Mouse (Mus musculus): ENCODE measurements around the gene Ipo13. TPM values are rescaled to one million over a fixed set of nuclear protein-coding genes. Genes with fewer than 3 reads are reported as not detected.

The Ipo13 gene
- polyA plus RNA-seq, 1 experiment from 2014 or later: 76.5 TPM

DNA sequence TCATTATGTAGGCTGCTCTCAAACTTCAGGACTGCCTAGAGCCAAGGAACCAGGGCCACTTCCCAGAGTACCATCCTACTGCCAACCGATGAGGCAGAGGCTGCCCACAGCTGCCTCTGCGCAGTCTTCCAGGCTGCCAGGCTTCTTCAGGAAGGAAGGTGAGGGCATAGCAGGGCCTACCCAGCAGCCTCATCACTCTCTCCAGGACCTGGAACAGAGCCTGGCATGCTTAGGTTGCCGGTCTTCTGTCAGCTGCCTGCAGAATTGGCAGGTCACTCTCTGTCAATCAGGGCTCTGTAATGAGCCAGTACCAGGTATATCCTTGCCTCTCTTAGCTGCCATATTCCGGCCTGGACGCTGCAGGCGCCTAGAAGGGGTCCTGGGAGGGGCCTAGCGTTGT lies 64.6 kb downstream of the Ipo13 start:
- Histone ChIP-seq H3K9ac (no peak overlapping the region), H3K4me2 (no peak overlapping the region), H3K4me1 (peaks cover 11% of the 10 kb centered on the region; the same call in 1 of the 2 replicates), H3K36me3 (replicated peaks) (no peaks in the 10 kb centered on the region), H3K27ac (no peak overlapping the region), H3K4me3 (no peak overlapping the region), H3K9me3 (no peaks in the 10 kb centered on the region), H3K27me3 (replicated peaks) (no peaks in the 10 kb centered on the region; the same call in 1 of the 2 replicates)
- 79% methylated on average over 7 of the region's 7 CpGs for WGBS
- ATAC-seq (replicated peaks): no peak

DNA sequence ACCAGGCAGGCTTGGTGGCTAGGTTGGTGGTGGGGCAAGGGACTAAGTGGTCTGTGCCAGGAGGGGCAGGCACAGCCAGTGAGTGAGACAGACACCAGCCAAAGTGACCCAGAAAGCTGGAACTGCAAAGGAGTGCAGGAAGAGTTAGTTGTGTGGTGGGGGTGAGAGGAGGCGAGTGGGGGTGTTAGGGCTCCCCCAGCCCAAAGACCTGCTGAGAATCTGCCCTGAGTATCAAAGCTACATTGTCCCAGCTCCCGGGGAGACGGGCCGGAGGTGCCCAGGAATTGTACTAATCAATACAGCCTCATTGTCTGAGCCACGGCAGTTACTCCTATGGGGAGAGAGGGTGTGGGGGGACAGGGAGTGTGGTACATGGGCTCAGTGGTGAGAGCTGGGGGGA lies 65.3 kb downstream of the Ipo13 start:
- Histone ChIP-seq H3K27ac (no peak overlapping the region), H3K36me3 (replicated peaks) (no peaks in the 10 kb centered on the region)
- peak; percentile 70 for ATAC-seq (replicated peaks)

GRCm38 (mm10) chr4:117849063-117849462 lies 65.7 kb downstream of the Ipo13 start:
- 53% methylated on average over 17 of the region's 17 CpGs for WGBS
- no peaks in the 10 kb centered on the region; the same call in 1 of the 2 replicates for H3K27me3 ChIP-seq (replicated peaks)
- no peak overlapping the region for H3K9ac ChIP-seq
- ATAC-seq (replicated peaks): peak; percentile 12; the same call in 1 of the 2 replicates
- peaks cover 11% of the 10 kb centered on the region; the same call in 1 of the 2 replicates for H3K4me1 ChIP-seq
- no peaks in the 10 kb centered on the region for H3K36me3 ChIP-seq (replicated peaks)
- H3K4me3 ChIP-seq: no peak overlapping the region
- no peak overlapping the region for H3K27ac ChIP-seq
- H3K4me2 ChIP-seq: no peak overlapping the region
- H3K9me3 ChIP-seq: no peaks in the 10 kb centered on the region

More for the DNA sequence above, 65.3 kb downstream of the Ipo13 start:
- no peak overlapping the region for H3K4me3 ChIP-seq
- H3K9ac ChIP-seq: no peak overlapping the region
- H3K4me1 ChIP-seq: peaks cover 11% of the 10 kb centered on the region; the same call in 1 of the 2 replicates
- H3K9me3 ChIP-seq: no peaks in the 10 kb centered on the region
- WGBS: 13% methylated on average over 5 of the region's 5 CpGs
- H3K4me2 ChIP-seq: no peak overlapping the region
- no peaks in the 10 kb centered on the region; the same call in 1 of the 2 replicates for H3K27me3 ChIP-seq (replicated peaks)

DNA sequence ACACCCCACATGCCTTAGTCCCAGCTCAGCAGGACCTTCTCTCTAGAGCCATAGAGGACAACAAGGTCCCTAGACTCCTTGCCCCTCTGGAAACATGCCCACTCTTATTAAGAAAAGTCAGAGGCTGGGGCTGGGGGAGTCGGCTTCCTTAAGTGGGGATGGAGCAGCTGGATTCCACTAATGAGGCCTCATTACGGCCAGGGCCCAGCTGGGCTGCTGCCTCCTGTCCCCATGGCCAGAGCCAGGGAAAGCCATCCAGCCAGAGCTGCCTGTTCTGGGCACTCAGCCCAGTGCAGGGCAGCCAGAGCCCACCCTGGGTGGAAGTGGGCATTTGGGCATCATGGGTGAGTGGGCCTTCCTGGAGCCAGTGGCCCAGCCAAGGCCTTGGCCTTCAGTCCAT lies 67.8 kb downstream of the Ipo13 start:
- Histone ChIP-seq H3K4me3 (no peak overlapping the region), H3K9ac (no peak overlapping the region), H3K27ac (no peak overlapping the region), H3K9me3 (no peaks in the 10 kb centered on the region), H3K4me2 (no peak overlapping the region), H3K36me3 (replicated peaks) (no peaks in the 10 kb centered on the region), H3K4me1 (peaks cover 11% of the 10 kb centered on the region; the same call in 1 of the 2 replicates), H3K27me3 (replicated peaks) (no peaks in the 10 kb centered on the region; the same call in 1 of the 2 replicates)
- no peak for ATAC-seq (replicated peaks)
- WGBS: 41% methylated on average over 2 of the region's 2 CpGs

GRCm38 (mm10) chr4:117846261-117846660 lies 68.5 kb downstream of the Ipo13 start:
- no peak for ATAC-seq (replicated peaks)
- Histone ChIP-seq H3K4me3 (no peak overlapping the region), H3K9ac (no peak overlapping the region), H3K4me1 (peaks cover 11% of the 10 kb centered on the region; the same call in 1 of the 2 replicates), H3K27me3 (replicated peaks) (no peaks in the 10 kb centered on the region; the same call in 1 of the 2 replicates), H3K36me3 (replicated peaks) (no peaks in the 10 kb centered on the region), H3K4me2 (no peak overlapping the region), H3K27ac (no peak overlapping the region), H3K9me3 (no peaks in the 10 kb centered on the region)
- WGBS: 97% methylated on average over 4 of the region's 4 CpGs

DNA sequence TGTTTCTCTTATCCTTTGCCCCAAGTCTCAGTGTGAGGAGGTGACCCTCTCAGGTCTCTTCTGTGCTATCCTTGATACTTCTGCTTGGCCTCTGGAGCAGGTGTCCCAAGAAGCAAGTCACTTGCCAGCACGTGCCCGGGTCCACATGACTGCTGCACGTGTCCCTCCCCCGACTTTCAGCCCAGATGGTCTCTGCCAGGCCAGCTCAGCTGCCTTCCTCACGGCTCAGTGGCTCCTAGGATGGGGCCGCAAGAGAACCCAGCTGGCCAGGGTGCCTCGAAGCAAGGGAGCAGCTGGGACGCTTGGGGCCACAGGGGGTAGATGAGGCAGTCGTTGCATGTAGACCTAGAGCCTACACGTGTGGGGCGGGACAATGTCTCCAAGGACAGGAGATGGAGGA lies 69.5 kb downstream of the Ipo13 start:
- Histone ChIP-seq H3K9me3 (no peaks in the 10 kb centered on the region), H3K4me3 (no peak overlapping the region), H3K4me1 (peaks cover 10% of the 10 kb centered on the region; the same call in 1 of the 2 replicates), H3K27ac (no peak overlapping the region), H3K9ac (no peak overlapping the region), H3K36me3 (replicated peaks) (no peaks in the 10 kb centered on the region), H3K4me2 (no peak overlapping the region), H3K27me3 (replicated peaks) (no peaks in the 10 kb centered on the region; the same call in 1 of the 2 replicates)
- WGBS: 66% methylated on average over 11 of the region's 11 CpGs
- ATAC-seq (replicated peaks): no peak

Other genes with a start within 250 kb of the Ipo13 start
- 82.5 and 84.8 TPM in 2 replicates for gene Dmap1, start 232.7 kb downstream of the Ipo13 start, polyA plus RNA-seq (2015; fragmentation: Nextera tagmentation; extraction: Ambion mirVana)
- gene Gm12845, start 190.6 kb downstream of the Ipo13 start, polyA plus RNA-seq (2015; fragmentation: Nextera tagmentation; extraction: Ambion mirVana): not detected in 2 replicates
- gene Klf17, start 149.4 kb downstream of the Ipo13 start, polyA plus RNA-seq (2015; fragmentation: Nextera tagmentation; extraction: Ambion mirVana): not detected in 2 replicates
- gene Slc6a9, start 80.5 kb downstream of the Ipo13 start, polyA plus RNA-seq (2015; fragmentation: Nextera tagmentation; extraction: Ambion mirVana): 32.3 and 33.0 TPM in 2 replicates
- 2.7 and 3.2 TPM in 2 replicates for gene Ccdc24, start 42.4 kb downstream of the Ipo13 start, polyA plus RNA-seq (2015; fragmentation: Nextera tagmentation; extraction: Ambion mirVana)
- 65.4 and 67.7 TPM in 2 replicates for gene B4galt2, start 31.5 kb downstream of the Ipo13 start, polyA plus RNA-seq (2015; fragmentation: Nextera tagmentation; extraction: Ambion mirVana)
- gene Atp6v0b, start 27.7 kb downstream of the Ipo13 start, polyA plus RNA-seq (2015; fragmentation: Nextera tagmentation; extraction: Ambion mirVana): 617 and 618 TPM in 2 replicates
- 24.0 and 25.5 TPM in 2 replicates for gene Dph2, start 23.0 kb downstream of the Ipo13 start, polyA plus RNA-seq (2015; fragmentation: Nextera tagmentation; extraction: Ambion mirVana)
- 0.45 and 0.96 TPM in 2 replicates for gene Artn, start 14.8 kb upstream of the Ipo13 start, polyA plus RNA-seq (2015; fragmentation: Nextera tagmentation; extraction: Ambion mirVana)
- 12.6 and 12.9 TPM in 2 replicates for gene St3gal3, start 219.9 kb upstream of the Ipo13 start, polyA plus RNA-seq (2015; fragmentation: Nextera tagmentation; extraction: Ambion mirVana)

Measured in midbrain, embryonic 15.5 days (tissue).